Mouse (Mus musculus): ENCODE measurements around the gene Nadk2.

The Nadk2 gene

GRCm38 (mm10) chr15:9070912-9071555 is at the start of gene Nadk2:
Nadk2 (plus strand) TSS chr15:9071260.
- DNase-seq (ENCODE audit: low read depth, low spot score): peak; percentile 99

GRCm38 (mm10) chr15:9055704-9056103 is 15.4 kb upstream of the Nadk2 start:
- peak; percentile 55 for DNase-seq (ENCODE audit: low read depth, low spot score)

- no peak for DNase-seq (ENCODE audit: low read depth, low spot score)
Observed at GRCm38 (mm10) chr15:9059856-9060255, 11.2 kb upstream of the Nadk2 start.

- no peak for DNase-seq (ENCODE audit: low read depth, low spot score)
Observed at GRCm38 (mm10) chr15:9061150-9061882, 9.7 kb upstream of the Nadk2 start.

- DNase-seq (ENCODE audit: low read depth, low spot score): no peak
Observed at GRCm38 (mm10) chr15:9068881-9069280, 2.2 kb upstream of the Nadk2 start.

- DNase-seq (ENCODE audit: low read depth, low spot score): no peak
Observed at GRCm38 (mm10) chr15:9070353-9070752, 707 bp upstream of the Nadk2 start.

GRCm38 (mm10) chr15:9071556-9072544 is 790 bp downstream of the Nadk2 start:
- peak; percentile 59 for DNase-seq (ENCODE audit: low read depth, low spot score)

GRCm38 (mm10) chr15:9072630-9073029 is 1.6 kb downstream of the Nadk2 start:
- no peak for DNase-seq (ENCODE audit: low read depth, low spot score)

- DNase-seq (ENCODE audit: low read depth, low spot score): no peak
Observed at GRCm38 (mm10) chr15:9073067-9073608, 2.1 kb downstream of the Nadk2 start.

GRCm38 (mm10) chr15:9073684-9074083 is 2.6 kb downstream of the Nadk2 start:
- no peak for DNase-seq (ENCODE audit: low read depth, low spot score)

GRCm38 (mm10) chr15:9074139-9074538 is 3.1 kb downstream of the Nadk2 start:
- no peak for DNase-seq (ENCODE audit: low read depth, low spot score)

GRCm38 (mm10) chr15:9074671-9075070 is 3.6 kb downstream of the Nadk2 start:
- DNase-seq (ENCODE audit: low read depth, low spot score): no peak

- DNase-seq (ENCODE audit: low read depth, low spot score): no peak
Observed at GRCm38 (mm10) chr15:9075608-9076200, 4.6 kb downstream of the Nadk2 start.

- no peak for DNase-seq (ENCODE audit: low read depth, low spot score)
Observed at GRCm38 (mm10) chr15:9078481-9079300, 7.6 kb downstream of the Nadk2 start.

- DNase-seq (ENCODE audit: low read depth, low spot score): no peak
Observed at GRCm38 (mm10) chr15:9079626-9080025, 8.6 kb downstream of the Nadk2 start.

- DNase-seq (ENCODE audit: low read depth, low spot score): no peak
Observed at GRCm38 (mm10) chr15:9080206-9080605, 9.1 kb downstream of the Nadk2 start.

GRCm38 (mm10) chr15:9081294-9081693 is 10.2 kb downstream of the Nadk2 start:
- DNase-seq (ENCODE audit: low read depth, low spot score): no peak

GRCm38 (mm10) chr15:9082753-9083152 is 11.7 kb downstream of the Nadk2 start:
- DNase-seq (ENCODE audit: low read depth, low spot score): no peak

- peak; percentile 72 for DNase-seq (ENCODE audit: low read depth, low spot score)
Observed at GRCm38 (mm10) chr15:9086813-9087212, 15.8 kb downstream of the Nadk2 start.

GRCm38 (mm10) chr15:9087421-9087820 is 16.4 kb downstream of the Nadk2 start:
- peak; percentile 76 for DNase-seq (ENCODE audit: low read depth, low spot score)
